Mouse (Mus musculus) kidney, adult 2 months (tissue): ENCODE data around the gene Prrt1.

ENCODE experiments used
- CTCF ChIP-seq: fragments of 200-500 bp; conservative IDR thresholded peaks from 2 replicates; pipeline ENCODE4 v1.5.1; 2011; ENCODE audit warnings: low read depth, mild to moderate bottlenecking, control low read depth, low read length, moderate library complexity, mixed read lengths; ENCODE audit not compliant: insufficient read depth, insufficient read length
- POLR2A ChIP-seq: fragments of 200-500 bp; IDR thresholded peaks from one replicate; pipeline ENCODE4 v1.6.1; 2011; ENCODE audit warnings: low read depth, low read length, control low read depth

GRCm38 (mm10) chr17:34591029-34591993, 38.0 kb upstream of the Prrt1 start, which contains the start of gene Pbx2:
- TF ChIP-seq POLR2A: no peak
- no peak for TF ChIP-seq CTCF
